Mouse (Mus musculus) forebrain, embryonic 16.5 days (tissue): ENCODE measurements around the gene Gm32742. TPM values are rescaled to one million over a fixed set of nuclear protein-coding genes. Genes with fewer than 3 reads are reported as not detected.

Source experiments
- ATAC-seq: fragments of 200-750 bp; cut with Nextera tagmentation; 2 replicates; pipeline ENCODE4 v1.8.0; 2017; ENCODE audit warnings: mild to moderate bottlenecking, moderate library complexity
- H3K27ac ChIP-seq: fragments of 300-500 bp; sonication (generic); 2 replicates; pipeline ENCODE4 v1.5.1; 2014; ENCODE audit warnings: low read length, control low read depth
- H3K27me3 ChIP-seq: fragments of 300-500 bp; sonication (generic); replicated peaks from 2 replicates; pipeline ENCODE4 v1.6.1; 2014; ENCODE audit warnings: low read length; ENCODE audit not compliant: control insufficient read depth, insufficient read depth
- H3K36me3 ChIP-seq: fragments of 300-500 bp; sonication (generic); 2 replicates; pipeline ENCODE4 v1.6.1; 2014; ENCODE audit not compliant: control insufficient read depth, insufficient read depth
- H3K4me1 ChIP-seq: fragments of 300-500 bp; sonication (generic); replicated peaks from 2 replicates; pipeline ENCODE4 v1.6.1; 2014; ENCODE audit warnings: low read length; ENCODE audit not compliant: control insufficient read depth, insufficient read depth
- H3K4me2 ChIP-seq: fragments of 300-500 bp; sonication (generic); 2 replicates; pipeline ENCODE4 v1.6.1; 2014; ENCODE audit warnings: mild to moderate bottlenecking, low read length, control low read depth
- H3K4me3 ChIP-seq: fragments of 300-500 bp; sonication (generic); replicated peaks from 2 replicates; pipeline ENCODE4 v1.5.1; 2014; ENCODE audit warnings: mild to moderate bottlenecking, low read length, control low read depth
- H3K9ac ChIP-seq: fragments of 300-500 bp; sonication (generic); replicated peaks from 2 replicates; pipeline ENCODE4 v1.6.1; 2014; ENCODE audit warnings: low read depth, low read length, control low read depth
- H3K9me3 ChIP-seq: fragments of 300-500 bp; sonication (generic); 2 replicates; pipeline ENCODE4 v1.6.1; 2016; ENCODE audit warnings: low read length; ENCODE audit not compliant: control insufficient read depth
- WGBS: fragments of 180-500 bp; shearing (Covaris S2); extraction: QIAGEN DNeasy Blood & Tissue Kit; methylation state at CpG from one replicate; pipeline ENCODE4 v1.1.7; 2014; 5-methylcytosine and 5-hydroxymethylcytosine counted together
- microRNA counts: library from miRNA; unstranded; fragments of <30 nt; microRNA quantifications from one replicate; lab custom pipeline; 2016
- microRNA-seq: library from miRNA; unstranded; fragments of <30 nt; microRNA quantifications from one replicate; pipeline ENCODE4, GENCODE M21; 2017
- polyA plus RNA-seq: library from polyadenylated mRNA; unstranded; fragments of >200 nt; fragmentation: Nextera tagmentation; extraction: Ambion mirVana; gene quantifications from 2 replicates; pipeline ENCODE4 v1.2.1, GENCODE M21; 2015

The Gm32742 gene
- polyA plus RNA-seq, 1 experiment from 2014 or later: 0.03 TPM

DNA sequence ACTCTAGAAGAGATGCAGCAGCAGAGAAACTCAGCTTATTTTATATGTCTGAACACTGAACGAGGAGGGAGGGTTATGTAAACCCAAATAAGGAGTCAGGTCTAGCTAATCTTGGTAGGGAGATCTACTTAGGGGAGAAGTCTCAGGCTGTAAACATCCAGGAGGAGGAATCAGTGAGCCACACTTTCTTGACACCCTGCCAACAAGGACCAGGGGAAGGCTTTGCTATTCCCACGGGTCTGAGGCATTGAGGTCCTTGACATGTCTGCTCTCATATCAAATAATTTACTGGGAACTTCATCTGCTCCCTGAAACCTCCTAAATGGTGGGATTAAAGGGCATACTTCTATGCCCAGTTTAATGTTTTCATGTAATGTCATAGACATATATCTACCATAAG, 69.0 kb downstream of the Gm32742 start:
- no peaks in the 10 kb centered on the region for H3K4me1 ChIP-seq
- no peak overlapping the region for H3K4me3 ChIP-seq
- no peak overlapping the region for H3K9ac ChIP-seq
- WGBS: 51% methylated on average over 2 of the region's 2 CpGs
- no peaks in the 10 kb centered on the region for H3K36me3 ChIP-seq
- H3K27me3 ChIP-seq: no peaks in the 10 kb centered on the region
- no peak overlapping the region for H3K4me2 ChIP-seq
- no peaks in the 10 kb centered on the region for H3K9me3 ChIP-seq
- H3K27ac ChIP-seq: no peak overlapping the region
- ATAC-seq: no peak

DNA sequence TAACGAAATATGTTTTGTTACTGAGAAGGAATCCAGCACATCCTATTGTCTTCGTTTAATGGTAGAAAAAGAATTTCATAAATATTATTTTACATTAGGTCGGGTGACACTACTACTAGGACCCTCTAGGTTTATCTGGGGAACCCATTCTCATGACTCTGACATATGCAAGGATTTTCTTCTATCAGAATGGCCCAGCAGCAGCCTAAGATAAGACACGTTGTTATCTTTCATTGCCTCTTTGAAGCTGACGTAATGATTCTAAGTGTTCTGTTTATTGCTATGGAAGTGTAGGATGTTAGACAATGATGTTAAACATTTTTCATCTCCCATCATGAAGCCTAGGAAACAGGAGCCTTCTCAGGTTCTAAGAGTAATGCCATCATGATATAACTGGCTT, 71.6 kb downstream of the Gm32742 start:
- H3K9ac ChIP-seq: no peak overlapping the region
- WGBS: 83% methylated on average over 5 of the region's 5 CpGs
- no peaks in the 10 kb centered on the region for H3K36me3 ChIP-seq
- peaks cover 5% of the 10 kb centered on the region for H3K4me1 ChIP-seq
- no peaks in the 10 kb centered on the region for H3K27me3 ChIP-seq
- ATAC-seq: no peak
- H3K4me3 ChIP-seq: no peak overlapping the region
- no peaks in the 10 kb centered on the region for H3K9me3 ChIP-seq
- no peak overlapping the region for H3K4me2 ChIP-seq
- no peak overlapping the region for H3K27ac ChIP-seq

- Histone ChIP-seq H3K4me3 (no peak overlapping the region), H3K9ac (no peak overlapping the region), H3K4me2 (no peak overlapping the region), H3K4me1 (peaks cover 5% of the 10 kb centered on the region), H3K36me3 (no peaks in the 10 kb centered on the region), H3K27ac (no peak overlapping the region), H3K9me3 (no peaks in the 10 kb centered on the region), H3K27me3 (no peaks in the 10 kb centered on the region)
- WGBS: 84% methylated on average over 5 of the region's 5 CpGs
- ATAC-seq: no peak
Observed at GRCm38 (mm10) chr9:51081614-51082013, 83.7 kb downstream of the Gm32742 start.

MicroRNAs encoded within 50 kb of the gene (microRNA counts, 519-probe panel; counts per million panel counts)
- microRNA mmu-miR-34b-3p (lab: Ali Mortazavi, UCI) (2,263 counts per million, percentile 49 among the panel's probes with 10 or more counts), microRNA mmu-miR-34b-5p (lab: Ali Mortazavi, UCI) (2,242 counts per million, percentile 47 among the panel's probes with 10 or more counts), microRNA mmu-miR-34c (lab: Ali Mortazavi, UCI) (3,341 counts per million, percentile 85 among the panel's probes with 10 or more counts)

Small RNAs within 50 kb of the gene (microRNA-seq; reads per million reads assigned to microRNA genes)
- 27.9 reads per million, percentile 38 among the genes with 10 or more reads in this experiment for gene Mir34b
- 698 reads per million, percentile 76 among the genes with 10 or more reads in this experiment for gene Mir34c

Other genes starting within 250 kb of the Gm32742 start
- 20.1 and 23.7 TPM in 2 replicates for gene Sik2, start 156.4 kb downstream of the Gm32742 start, polyA plus RNA-seq
- gene Btg4, start 104.6 kb downstream of the Gm32742 start, polyA plus RNA-seq: not detected in 2 replicates
- 1.3 and 3.1 TPM in 2 replicates for gene Layn, start 88.4 kb downstream of the Gm32742 start, polyA plus RNA-seq
- 0.22 and 1.2 TPM in 2 replicates for gene 4833427G06Rik, start 63.4 kb downstream of the Gm32742 start, polyA plus RNA-seq
- not detected in 2 replicates for gene Pou2af1, start 48.2 kb upstream of the Gm32742 start, polyA plus RNA-seq
- 0.45 and 0.61 TPM in 2 replicates for gene Colca2, start 113.1 kb upstream of the Gm32742 start, polyA plus RNA-seq
- not detected in 2 replicates for gene 1810046K07Rik, start 163.4 kb upstream of the Gm32742 start, polyA plus RNA-seq